Mouse (Mus musculus): ENCODE measurements around the gene Btbd9. TPM values are rescaled to one million over a fixed set of nuclear protein-coding genes. Genes with fewer than 3 reads are reported as not detected.

Btbd9 gene
- polyA plus RNA-seq, 1 experiment from 2014 or later: 40.6 TPM

DNA sequence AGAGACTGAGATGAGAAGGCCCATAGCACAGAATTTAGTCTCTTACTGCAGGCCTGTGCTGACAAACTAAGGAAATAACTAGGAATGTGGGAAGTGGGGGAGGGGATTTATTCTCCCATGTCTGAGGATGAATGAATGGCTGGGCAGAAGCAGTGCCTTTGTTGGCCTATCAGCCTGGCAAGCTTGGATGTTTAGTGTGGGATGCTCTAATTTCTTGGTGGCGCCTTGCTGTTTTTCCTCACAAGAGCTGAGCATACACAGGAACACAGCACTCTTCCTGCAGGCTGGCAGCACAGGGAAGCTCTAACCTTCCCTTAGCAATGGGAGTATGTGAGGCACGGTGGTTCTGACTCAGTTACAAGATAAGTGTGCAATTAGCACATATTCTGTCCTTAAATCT, 207.7 kb downstream of the Btbd9 start:
- Histone ChIP-seq H3K36me3 (ENCODE audit: insufficient read depth, low read length) (no peaks in the 10 kb centered on the region), H3K27me3 (replicated peaks; ENCODE audit: insufficient read depth, low read length) (no peaks in the 10 kb centered on the region), H3K9ac (replicated peaks; ENCODE audit: low read depth) (no peak overlapping the region), H3K9me3 (ENCODE audit: low read length) (no peaks in the 10 kb centered on the region), H3K4me1 (ENCODE audit: insufficient read depth, low read depth, low read length) (no peaks in the 10 kb centered on the region), H3K4me3 (ENCODE audit: low read depth, low read length) (no peak overlapping the region), H3K4me2 (replicated peaks; ENCODE audit: low read depth, low read length) (no peak overlapping the region), H3K27ac (ENCODE audit: low read length) (no peak overlapping the region)
- ATAC-seq: no peak
- DNase-seq (ENCODE audit: low spot score): no peak
- WGBS: 61% methylated on average over 2 of the region's 2 CpGs
- TF ChIP-seq EP300 (IDR thresholded peaks at IDR 0.05) (no peak), CTCF (IDR thresholded peaks at IDR 0.05) (no peak)

DNA sequence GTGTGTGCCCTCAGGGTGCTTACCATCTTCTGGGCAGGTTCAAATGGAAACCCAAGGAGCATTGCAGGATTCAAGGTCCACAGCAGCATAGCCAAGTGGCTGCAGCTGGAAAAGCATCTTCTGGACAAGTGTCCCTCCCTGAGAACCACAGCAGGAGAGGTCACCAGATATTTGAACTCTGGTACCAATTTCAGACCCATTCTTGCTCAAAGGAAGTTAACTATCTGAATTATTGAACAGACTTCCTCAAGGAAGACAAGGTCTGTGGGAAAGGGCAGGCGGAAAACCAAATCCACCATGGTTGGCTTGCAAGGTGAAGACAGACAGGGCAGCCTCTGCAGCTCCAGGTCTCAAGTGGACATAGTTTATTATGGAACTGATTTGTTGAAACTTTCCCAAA, 211.6 kb downstream of the Btbd9 start:
- TF ChIP-seq EP300 (IDR thresholded peaks at IDR 0.05) (no peak), CTCF (IDR thresholded peaks at IDR 0.05) (no peak)
- Histone ChIP-seq H3K36me3 (ENCODE audit: insufficient read depth, low read length) (no peaks in the 10 kb centered on the region), H3K27me3 (replicated peaks; ENCODE audit: insufficient read depth, low read length) (no peaks in the 10 kb centered on the region), H3K4me1 (ENCODE audit: insufficient read depth, low read depth, low read length) (0 out of 2 replicates have a peak, but pooled peaks cover 2% of the 10 kb centered on the region), H3K9me3 (ENCODE audit: low read length) (no peaks in the 10 kb centered on the region), H3K4me2 (replicated peaks; ENCODE audit: low read depth, low read length) (no peak overlapping the region), H3K9ac (replicated peaks; ENCODE audit: low read depth) (no peak overlapping the region), H3K27ac (ENCODE audit: low read length) (no peak overlapping the region), H3K4me3 (ENCODE audit: low read depth, low read length) (no peak overlapping the region)
- no peak for DNase-seq (ENCODE audit: low spot score)
- 96% methylated on average over 1 of the region's 1 CpGs for WGBS
- ATAC-seq: no peak

DNA sequence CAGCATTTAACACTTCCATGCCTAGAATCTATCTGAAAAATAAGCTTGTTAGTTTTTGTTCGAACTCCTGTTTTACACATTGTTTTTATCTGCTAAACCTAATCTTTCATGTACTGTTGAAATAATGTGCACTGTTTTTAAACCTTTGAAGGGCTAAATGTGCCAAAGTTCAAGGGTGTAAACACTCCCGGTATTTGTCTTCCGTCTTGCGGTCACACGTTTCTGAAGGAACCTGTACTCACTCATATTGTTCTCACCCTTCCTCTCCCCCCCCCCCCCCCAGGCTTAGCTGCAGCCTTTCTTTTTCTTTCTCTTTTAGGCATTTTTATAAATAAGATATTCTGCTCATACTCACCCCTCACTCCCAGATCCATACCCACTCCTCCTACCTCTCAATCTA, 212.9 kb downstream of the Btbd9 start:
- no peak overlapping the region for H3K9ac ChIP-seq (replicated peaks; ENCODE audit: low read depth)
- peak; percentile 70 for ATAC-seq
- TF ChIP-seq EP300 (IDR thresholded peaks at IDR 0.05): peak; percentile 57
- TF ChIP-seq CTCF (IDR thresholded peaks at IDR 0.05): no peak
- DNase-seq (ENCODE audit: low spot score): peak; percentile 73
- H3K9me3 ChIP-seq (ENCODE audit: low read length): no peaks in the 10 kb centered on the region
- no peak overlapping the region for H3K4me2 ChIP-seq (replicated peaks; ENCODE audit: low read depth, low read length)
- H3K4me3 ChIP-seq (ENCODE audit: low read depth, low read length): no peak overlapping the region
- no peaks in the 10 kb centered on the region for H3K36me3 ChIP-seq (ENCODE audit: insufficient read depth, low read length)
- 0 out of 2 replicates have a peak, but pooled peaks cover 2% of the 10 kb centered on the region for H3K4me1 ChIP-seq (ENCODE audit: insufficient read depth, low read depth, low read length)
- H3K27ac ChIP-seq (ENCODE audit: low read length): no peak overlapping the region
- WGBS: 42% methylated on average over 5 of the region's 5 CpGs
- H3K27me3 ChIP-seq (replicated peaks; ENCODE audit: insufficient read depth, low read length): no peaks in the 10 kb centered on the region

- H3K27ac ChIP-seq (ENCODE audit: low read length): no peak overlapping the region
- H3K4me1 ChIP-seq (ENCODE audit: insufficient read depth, low read depth, low read length): 0 out of 2 replicates have a peak, but pooled peaks cover 2% of the 10 kb centered on the region
- H3K4me3 ChIP-seq (ENCODE audit: low read depth, low read length): no peak overlapping the region
- DNase-seq (ENCODE audit: low spot score): peak; percentile 34
- H3K4me2 ChIP-seq (replicated peaks; ENCODE audit: low read depth, low read length): no peak overlapping the region
- no peaks in the 10 kb centered on the region for H3K36me3 ChIP-seq (ENCODE audit: insufficient read depth, low read length)
- H3K9ac ChIP-seq (replicated peaks; ENCODE audit: low read depth): no peak overlapping the region
- TF ChIP-seq EP300 (IDR thresholded peaks at IDR 0.05) (no peak), CTCF (IDR thresholded peaks at IDR 0.05) (no peak)
- 26% methylated on average over 1 of the region's 1 CpGs for WGBS
- no peaks in the 10 kb centered on the region for H3K27me3 ChIP-seq (replicated peaks; ENCODE audit: insufficient read depth, low read length)
- ATAC-seq: peak; percentile 38; the same call in 1 of the 2 replicates
- H3K9me3 ChIP-seq (ENCODE audit: low read length): no peaks in the 10 kb centered on the region
These were observed 215.6 kb downstream of the Btbd9 start for GRCm38 (mm10) chr17:30360654-30361053.

- H3K4me2 ChIP-seq (replicated peaks; ENCODE audit: low read depth, low read length): no peak overlapping the region
- ATAC-seq (no peak), DNase-seq (ENCODE audit: low spot score) (no peak)
- no peaks in the 10 kb centered on the region for H3K36me3 ChIP-seq (ENCODE audit: insufficient read depth, low read length)
- no peak overlapping the region for H3K27ac ChIP-seq (ENCODE audit: low read length)
- TF ChIP-seq CTCF (IDR thresholded peaks at IDR 0.05) (no peak), EP300 (IDR thresholded peaks at IDR 0.05) (no peak)
- 0 out of 2 replicates have a peak, but pooled peaks cover 2% of the 10 kb centered on the region for H3K4me1 ChIP-seq (ENCODE audit: insufficient read depth, low read depth, low read length)
- WGBS: 63% methylated on average over 5 of the region's 5 CpGs
- H3K9ac ChIP-seq (replicated peaks; ENCODE audit: low read depth): no peak overlapping the region
- H3K4me3 ChIP-seq (ENCODE audit: low read depth, low read length): no peak overlapping the region
- no peaks in the 10 kb centered on the region for H3K9me3 ChIP-seq (ENCODE audit: low read length)
- H3K27me3 ChIP-seq (replicated peaks; ENCODE audit: insufficient read depth, low read length): no peaks in the 10 kb centered on the region
These were observed 216.9 kb downstream of the Btbd9 start for GRCm38 (mm10) chr17:30359392-30359791.

- no peaks in the 10 kb centered on the region for H3K9me3 ChIP-seq (ENCODE audit: low read length)
These were observed 220.9 kb downstream of the Btbd9 start for GRCm38 (mm10) chr17:30355431-30355830.

GRCm38 (mm10) chr17:30354381-30354780, 221.9 kb downstream of the Btbd9 start:
- H3K9ac ChIP-seq (replicated peaks; ENCODE audit: low read depth): no peak overlapping the region
- 51% methylated on average over 5 of the region's 5 CpGs for WGBS
- TF ChIP-seq CTCF (IDR thresholded peaks at IDR 0.05): no peak
- TF ChIP-seq EP300 (IDR thresholded peaks at IDR 0.05): no peak
- no peak overlapping the region for H3K4me2 ChIP-seq (replicated peaks; ENCODE audit: low read depth, low read length)
- DNase-seq (ENCODE audit: low spot score) (no peak), ATAC-seq (no peak)
- no peaks in the 10 kb centered on the region for H3K4me1 ChIP-seq (ENCODE audit: insufficient read depth, low read depth, low read length)
- no peak overlapping the region for H3K4me3 ChIP-seq (ENCODE audit: low read depth, low read length)
- no peaks in the 10 kb centered on the region for H3K27me3 ChIP-seq (replicated peaks; ENCODE audit: insufficient read depth, low read length)
- no peaks in the 10 kb centered on the region for H3K36me3 ChIP-seq (ENCODE audit: insufficient read depth, low read length)
- no peak overlapping the region for H3K27ac ChIP-seq (ENCODE audit: low read length)
- H3K9me3 ChIP-seq (ENCODE audit: low read length): no peaks in the 10 kb centered on the region

More at GRCm38 (mm10) chr17:30355431-30355830, 220.9 kb downstream of the Btbd9 start:
- no peaks in the 10 kb centered on the region for H3K27me3 ChIP-seq (replicated peaks; ENCODE audit: insufficient read depth, low read length)
- DNase-seq (ENCODE audit: low spot score) (no peak), ATAC-seq (no peak)
- no peak overlapping the region for H3K27ac ChIP-seq (ENCODE audit: low read length)
- 73% methylated on average over 1 of the region's 1 CpGs for WGBS
- no peak overlapping the region for H3K4me3 ChIP-seq (ENCODE audit: low read depth, low read length)
- no peaks in the 10 kb centered on the region for H3K36me3 ChIP-seq (ENCODE audit: insufficient read depth, low read length)
- H3K4me1 ChIP-seq (ENCODE audit: insufficient read depth, low read depth, low read length): no peaks in the 10 kb centered on the region
- H3K9ac ChIP-seq (replicated peaks; ENCODE audit: low read depth): no peak overlapping the region
- H3K4me2 ChIP-seq (replicated peaks; ENCODE audit: low read depth, low read length): no peak overlapping the region
- TF ChIP-seq CTCF (IDR thresholded peaks at IDR 0.05) (no peak), EP300 (IDR thresholded peaks at IDR 0.05) (no peak)
